Mouse (Mus musculus) skeletal muscle tissue, adult 2 months (tissue): ENCODE data around the gene Mri1.

Experiments
- DNase-seq: peaks from one replicate; pipeline ENCODE4 v3.0.0-alpha.2; 2012; ENCODE audit warnings: low read depth, low spot score

Gene Mri1

GRCm38 (mm10) chr8:84202938-84203917, 53.9 kb downstream of the Mri1 start:
- DNase-seq, result peak; percentile 83

- DNase-seq, result no peak
Measured at GRCm38 (mm10) chr8:84202466-84202865, 54.7 kb downstream of the Mri1 start.

GRCm38 (mm10) chr8:84201545-84202245, 55.4 kb downstream of the Mri1 start:
- peak; percentile 89 for DNase-seq

- DNase-seq, result no peak
Measured at GRCm38 (mm10) chr8:84200652-84201544, 56.2 kb downstream of the Mri1 start.

GRCm38 (mm10) chr8:84200126-84200555, 57.0 kb downstream of the Mri1 start:
- DNase-seq, result no peak
